Mouse (Mus musculus) embryonic facial prominence, embryonic 14.5 days (tissue): ENCODE results near the gene Tnrc6c. TPM values are rescaled to one million over a fixed set of nuclear protein-coding genes. Genes with fewer than 3 reads are reported as not detected.
A peak's percentile ranks its signal among the peaks of the same experiment; 100 is the strongest.

Experiments used
- ATAC-seq: fragments of 200-750 bp; cut with Nextera tagmentation; 2 replicates; pipeline ENCODE4 v1.8.0; 2017; ENCODE audit warnings: low read depth, moderate number of reproducible peaks, moderate TSS enrichment
- DNase-seq: peaks from one replicate; pipeline ENCODE4 v3.0.0-alpha.2; 2015; ENCODE audit warnings: low spot score
- H3K27ac ChIP-seq: fragments of 300-500 bp; sonication (generic); replicated peaks from 2 replicates; pipeline ENCODE4 v1.5.1; 2014; ENCODE audit warnings: low read depth, mild to moderate bottlenecking, low read length, moderate library complexity
- H3K27me3 ChIP-seq: fragments of 300-500 bp; sonication (generic); replicated peaks from 2 replicates; pipeline ENCODE4 v1.6.1; 2014; ENCODE audit warnings: low read length; ENCODE audit not compliant: control insufficient read depth, insufficient read depth
- H3K36me3 ChIP-seq: fragments of 300-500 bp; sonication (generic); 2 replicates; pipeline ENCODE4 v1.6.1; 2014; ENCODE audit warnings: low read length, mixed read lengths; ENCODE audit not compliant: control insufficient read depth, insufficient read depth
- H3K4me1 ChIP-seq: fragments of 300-500 bp; sonication (generic); 2 replicates; pipeline ENCODE4 v1.6.1; 2014; ENCODE audit warnings: antibody characterized with exemption, low read length; ENCODE audit not compliant: control insufficient read depth, insufficient read depth
- H3K4me2 ChIP-seq: fragments of 300-500 bp; sonication (generic); 2 replicates; pipeline ENCODE4 v1.6.1; 2014; ENCODE audit warnings: low read depth, mild to moderate bottlenecking, low read length, moderate library complexity, mixed read lengths
- H3K4me3 ChIP-seq: fragments of 300-500 bp; sonication (generic); 2 replicates; pipeline ENCODE4 v1.5.1; 2014; ENCODE audit warnings: low read depth, mild to moderate bottlenecking, low read length
- H3K9ac ChIP-seq: fragments of 300-500 bp; sonication (generic); 2 replicates; pipeline ENCODE4 v1.6.1; 2014; ENCODE audit warnings: low read depth, mild to moderate bottlenecking, low read length, moderate library complexity, mixed read lengths
- H3K9me3 ChIP-seq: fragments of 300-500 bp; sonication (generic); 2 replicates; pipeline ENCODE4 v1.6.1; 2016; ENCODE audit warnings: low read length; ENCODE audit not compliant: control insufficient read depth
- WGBS: fragments of 180-500 bp; shearing (Covaris S2); extraction: QIAGEN DNeasy Blood & Tissue Kit; methylation state at CpG from one replicate; pipeline ENCODE4 v1.1.7; 2014; 5-methylcytosine and 5-hydroxymethylcytosine counted together
- polyA plus RNA-seq: library from polyadenylated mRNA; unstranded; fragments of >200 nt; fragmentation: Nextera tagmentation; extraction: Ambion mirVana; gene quantifications from 2 replicates; pipeline ENCODE4 v1.2.1, GENCODE M21; 2014

Gene Tnrc6c
- polyA plus RNA-seq, 1 experiment from 2014 or later = 15.2 TPM

GRCm38 (mm10) chr11:117642181-117642580 lies 11.9 kb upstream of the Tnrc6c start:
- no peaks in the 10 kb centered on the region for H3K36me3 ChIP-seq
- no peak for DNase-seq
- 83% methylated on average over 2 of the region's 2 CpGs for WGBS
- no peaks in the 10 kb centered on the region for H3K4me1 ChIP-seq
- H3K4me3 ChIP-seq = no peak overlapping the region
- no peaks in the 10 kb centered on the region for H3K9me3 ChIP-seq
- H3K9ac ChIP-seq = no peak overlapping the region
- no peak for ATAC-seq
- no peak overlapping the region for H3K27ac ChIP-seq
- H3K27me3 ChIP-seq = no peaks in the 10 kb centered on the region
- no peak overlapping the region for H3K4me2 ChIP-seq

GRCm38 (mm10) chr11:117643240-117643639 lies 10.8 kb upstream of the Tnrc6c start:
- WGBS = 78% methylated on average over 10 of the region's 10 CpGs
- DNase-seq (no peak), ATAC-seq (no peak)

GRCm38 (mm10) chr11:117646786-117647185 lies 7.3 kb upstream of the Tnrc6c start:
- no peaks in the 10 kb centered on the region for H3K9me3 ChIP-seq
- no peak overlapping the region for H3K27ac ChIP-seq
- ATAC-seq = no peak
- no peak overlapping the region for H3K9ac ChIP-seq
- no peaks in the 10 kb centered on the region for H3K36me3 ChIP-seq
- 76% methylated on average over 4 of the region's 4 CpGs for WGBS
- H3K4me3 ChIP-seq = no peak overlapping the region
- peak; percentile 20 for DNase-seq
- no peak overlapping the region for H3K4me2 ChIP-seq
- no peaks in the 10 kb centered on the region for H3K4me1 ChIP-seq
- H3K27me3 ChIP-seq = no peaks in the 10 kb centered on the region

More at GRCm38 (mm10) chr11:117643240-117643639, 10.8 kb upstream of the Tnrc6c start:
- Histone ChIP-seq H3K27ac (no peak overlapping the region), H3K9ac (no peak overlapping the region), H3K4me2 (no peak overlapping the region), H3K36me3 (no peaks in the 10 kb centered on the region), H3K4me3 (no peak overlapping the region), H3K4me1 (no peaks in the 10 kb centered on the region), H3K27me3 (no peaks in the 10 kb centered on the region), H3K9me3 (no peaks in the 10 kb centered on the region)

GRCm38 (mm10) chr11:117648005-117648404 lies 6.1 kb upstream of the Tnrc6c start:
- no peak for ATAC-seq
- Histone ChIP-seq H3K9ac (no peak overlapping the region), H3K36me3 (no peaks in the 10 kb centered on the region), H3K27me3 (no peaks in the 10 kb centered on the region), H3K4me2 (no peak overlapping the region), H3K9me3 (no peaks in the 10 kb centered on the region), H3K4me1 (no peaks in the 10 kb centered on the region; the same call in 1 of the 2 replicates), H3K27ac (no peak overlapping the region), H3K4me3 (no peak overlapping the region)
- no peak for DNase-seq
- WGBS = 68% methylated on average over 6 of the region's 6 CpGs

GRCm38 (mm10) chr11:117650721-117651644 lies 3.1 kb upstream of the Tnrc6c start:
- Histone ChIP-seq H3K27me3 (no peaks in the 10 kb centered on the region), H3K4me1 (peaks cover 1% of the 10 kb centered on the region), H3K4me3 (no peak overlapping the region), H3K27ac (no peak overlapping the region), H3K9ac (no peak overlapping the region), H3K9me3 (no peaks in the 10 kb centered on the region), H3K4me2 (no peak overlapping the region), H3K36me3 (no peaks in the 10 kb centered on the region)
- DNase-seq (no peak), ATAC-seq (no peak)
- WGBS = 70% methylated on average over 13 of the region's 13 CpGs

GRCm38 (mm10) chr11:117652907-117653306 lies 1.2 kb upstream of the Tnrc6c start:
- DNase-seq = no peak
- 68% methylated on average over 3 of the region's 3 CpGs for WGBS
- peak overlapping the region; percentile 84 for H3K9ac ChIP-seq
- H3K9me3 ChIP-seq = no peaks in the 10 kb centered on the region
- peak overlapping the region; percentile 87 for H3K4me2 ChIP-seq
- no peaks in the 10 kb centered on the region for H3K27me3 ChIP-seq
- 0 out of 2 replicates have a peak overlapping the region, but pooled peaks have one; percentile 96 for H3K27ac ChIP-seq
- peak overlapping the region; percentile 88 for H3K4me3 ChIP-seq
- H3K4me1 ChIP-seq = peaks cover 19% of the 10 kb centered on the region
- no peaks in the 10 kb centered on the region for H3K36me3 ChIP-seq
- ATAC-seq = no peak

- H3K4me3 ChIP-seq = peak overlapping the region; percentile 88
- peak; percentile 95 for ATAC-seq
- peak overlapping the region; percentile 98 for H3K9ac ChIP-seq
- no peaks in the 10 kb centered on the region for H3K9me3 ChIP-seq
- WGBS = under 1% methylated on average over 48 of the region's 71 CpGs
- peak overlapping the region; percentile 98 for H3K27ac ChIP-seq
- H3K4me2 ChIP-seq = peak overlapping the region; percentile 90
- H3K36me3 ChIP-seq = no peaks in the 10 kb centered on the region
- peaks cover 33% of the 10 kb centered on the region for H3K4me1 ChIP-seq
- H3K27me3 ChIP-seq = no peaks in the 10 kb centered on the region
- DNase-seq = peak; percentile 100
Observed at GRCm38 (mm10) chr11:117654380-117654924, 363 bp downstream of the Tnrc6c start.

- no peaks in the 10 kb centered on the region for H3K27me3 ChIP-seq
- H3K9ac ChIP-seq = peak overlapping the region; percentile 98
- DNase-seq (no peak), ATAC-seq (peak; percentile 37)
- peak overlapping the region; percentile 88 for H3K4me3 ChIP-seq
- under 1% methylated on average over 17 of the region's 66 CpGs for WGBS
- peak overlapping the region; percentile 90 for H3K4me2 ChIP-seq
- H3K4me1 ChIP-seq = peaks cover 37% of the 10 kb centered on the region
- no peaks in the 10 kb centered on the region for H3K9me3 ChIP-seq
- peak overlapping the region; percentile 98 for H3K27ac ChIP-seq
- H3K36me3 ChIP-seq = no peaks in the 10 kb centered on the region
Observed at GRCm38 (mm10) chr11:117654934-117655291, 824 bp downstream of the Tnrc6c start.
